Mouse (Mus musculus): ENCODE measurements around the gene Retreg1.

DNA sequence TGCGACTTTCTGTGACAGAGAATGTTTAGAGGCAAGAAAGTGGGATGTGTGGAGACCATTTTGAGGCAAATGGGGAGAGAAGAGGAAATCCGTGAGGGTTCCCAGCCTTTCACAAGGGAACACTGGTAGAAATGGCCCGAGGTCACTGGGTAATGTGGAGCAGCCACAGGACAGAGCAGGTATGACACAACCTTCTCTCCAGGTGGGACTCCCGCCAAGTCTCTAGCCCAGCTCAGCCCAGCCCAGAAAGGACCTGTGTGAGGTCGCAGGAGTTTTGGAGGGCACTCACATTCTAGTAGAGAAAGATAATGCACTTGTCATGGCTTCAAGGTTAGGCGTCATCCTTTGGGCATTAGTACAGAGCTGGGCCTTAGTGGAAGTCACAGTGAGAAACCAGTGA lies 23.1 kb downstream of the Retreg1 start:
- no peak for TF ChIP-seq CTCF (IDR thresholded peaks at IDR 0.05; ENCODE audit: borderline replicate concordance, control insufficient read depth, extremely low read depth, insufficient read depth, low read length, poor library complexity)
- no peak for TF ChIP-seq POLR2A (IDR thresholded peaks at IDR 0.05; ENCODE audit: control insufficient read depth, extremely low read depth, insufficient read depth, low read length, poor library complexity)
